Mouse (Mus musculus) kidney, embryonic 14.5 days (tissue): ENCODE data around the gene Esr2. TPM values are rescaled to one million over a fixed set of nuclear protein-coding genes. Genes with fewer than 3 reads are reported as not detected.
"Not testable (repeated sequence)": the region's sequence is repeated elsewhere in the genome, so short reads cannot be mapped to it uniquely, and the experiment has no call there.

ENCODE experiments used
- ATAC-seq: fragments of 200-750 bp; cut with Nextera tagmentation; 2 replicates; pipeline ENCODE4 v1.8.0; 2017; ENCODE audit warnings: moderate number of reproducible peaks, mild to moderate bottlenecking, moderate TSS enrichment, moderate library complexity; ENCODE audit not compliant: low FRiP score, low TSS enrichment
- H3K27ac ChIP-seq: fragments of 300-500 bp; sonication (generic); 2 replicates; pipeline ENCODE4 v1.5.1; 2014; ENCODE audit warnings: low read depth, mild to moderate bottlenecking, low read length, moderate library complexity, mixed read lengths
- H3K27me3 ChIP-seq: fragments of 300-500 bp; sonication (generic); 2 replicates; pipeline ENCODE4 v1.6.1; 2014; ENCODE audit warnings: mild to moderate bottlenecking, low read length; ENCODE audit not compliant: control insufficient read depth, insufficient read depth
- H3K36me3 ChIP-seq: fragments of 300-500 bp; sonication (generic); 2 replicates; pipeline ENCODE4 v1.6.1; 2014; ENCODE audit warnings: low read length, mixed read lengths; ENCODE audit not compliant: control insufficient read depth, insufficient read depth
- H3K4me1 ChIP-seq: fragments of 300-500 bp; sonication (generic); 2 replicates; pipeline ENCODE4 v1.6.1; 2014; ENCODE audit warnings: low read length, mixed read lengths; ENCODE audit not compliant: control insufficient read depth, insufficient read depth
- H3K4me2 ChIP-seq: fragments of 300-500 bp; sonication (generic); replicated peaks from 2 replicates; pipeline ENCODE4 v1.6.1; 2014; ENCODE audit warnings: low read depth, mild to moderate bottlenecking, low read length
- H3K4me3 ChIP-seq: fragments of 300-500 bp; sonication (generic); 2 replicates; pipeline ENCODE4 v1.5.1; 2014; ENCODE audit warnings: mild to moderate bottlenecking, low read length
- H3K9ac ChIP-seq: fragments of 300-500 bp; sonication (generic); 2 replicates; pipeline ENCODE4 v1.6.1; 2014; ENCODE audit warnings: low read depth, mild to moderate bottlenecking, low read length, moderate library complexity
- H3K9me3 ChIP-seq: fragments of 300-500 bp; sonication (generic); 2 replicates; pipeline ENCODE4 v1.6.1; 2016; ENCODE audit warnings: low read length; ENCODE audit not compliant: control insufficient read depth
- WGBS: fragments of 180-500 bp; shearing (Covaris S2); extraction: QIAGEN DNeasy Blood & Tissue Kit; methylation state at CpG from one replicate; pipeline ENCODE4 v1.1.7; 2014; 5-methylcytosine and 5-hydroxymethylcytosine counted together
- polyA plus RNA-seq: library from polyadenylated mRNA; unstranded; fragments of >200 nt; fragmentation: Nextera tagmentation; extraction: Ambion mirVana; gene quantifications from 2 replicates; pipeline ENCODE4 v1.2.1, GENCODE M21; 2014

The Esr2 gene
- polyA plus RNA-seq, 1 experiment from 2014 or later, result 0.57 TPM

- Histone ChIP-seq H3K27ac (no peak overlapping the region), H3K27me3 (no peaks in the 10 kb centered on the region; the same call in 1 of the 2 replicates), H3K4me2 (no peak overlapping the region), H3K4me1 (no peaks in the 10 kb centered on the region), H3K4me3 (no peak overlapping the region), H3K36me3 (no peaks in the 10 kb centered on the region), H3K9me3 (no peaks in the 10 kb centered on the region), H3K9ac (no peak overlapping the region)
- ATAC-seq, result no peak
- WGBS, result 64% methylated on average over 6 of the region's 6 CpGs
These were observed 3.4 kb upstream of the Esr2 start for GRCm38 (mm10) chr12:76180442-76180841.

GRCm38 (mm10) chr12:76179527-76179926 lies 2.5 kb upstream of the Esr2 start:
- no peaks in the 10 kb centered on the region for H3K9me3 ChIP-seq
- ATAC-seq, result no peak
- no peak overlapping the region for H3K27ac ChIP-seq
- no peaks in the 10 kb centered on the region for H3K4me1 ChIP-seq
- H3K4me2 ChIP-seq, result no peak overlapping the region
- H3K9ac ChIP-seq, result no peak overlapping the region
- WGBS, result 63% methylated on average over 4 of the region's 4 CpGs
- H3K36me3 ChIP-seq, result no peaks in the 10 kb centered on the region
- H3K4me3 ChIP-seq, result no peak overlapping the region
- no peaks in the 10 kb centered on the region; the same call in 1 of the 2 replicates for H3K27me3 ChIP-seq

GRCm38 (mm10) chr12:76179051-76179450 lies 2.0 kb upstream of the Esr2 start:
- no peaks in the 10 kb centered on the region for H3K36me3 ChIP-seq
- no peaks in the 10 kb centered on the region; the same call in 1 of the 2 replicates for H3K27me3 ChIP-seq
- WGBS, result 66% methylated on average over 5 of the region's 5 CpGs
- H3K4me2 ChIP-seq, result no peak overlapping the region
- no peak overlapping the region for H3K27ac ChIP-seq
- ATAC-seq, result no peak
- no peaks in the 10 kb centered on the region for H3K4me1 ChIP-seq
- no peak overlapping the region for H3K4me3 ChIP-seq
- no peaks in the 10 kb centered on the region for H3K9me3 ChIP-seq
- no peak overlapping the region for H3K9ac ChIP-seq

GRCm38 (mm10) chr12:76177864-76178518 lies 932 bp upstream of the Esr2 start:
- Histone ChIP-seq H3K4me3 (peak overlapping the region; percentile 46; the same call in 1 of the 2 replicates), H3K9ac (no peak overlapping the region), H3K9me3 (no peaks in the 10 kb centered on the region), H3K4me2 (peak overlapping the region; percentile 96), H3K36me3 (no peaks in the 10 kb centered on the region), H3K27me3 (no peaks in the 10 kb centered on the region; the same call in 1 of the 2 replicates), H3K4me1 (no peaks in the 10 kb centered on the region), H3K27ac (no peak overlapping the region)
- 42% methylated on average over 16 of the region's 16 CpGs for WGBS
- ATAC-seq, result peak; percentile 79; the same call in 1 of the 2 replicates

GRCm38 (mm10) chr12:76165641-76166040 lies 11.4 kb downstream of the Esr2 start:
- ATAC-seq, result no peak
- Histone ChIP-seq H3K4me2 (no peak overlapping the region), H3K9me3 (no peaks in the 10 kb centered on the region), H3K9ac (no peak overlapping the region), H3K27me3 (no peaks in the 10 kb centered on the region), H3K4me3 (no peak overlapping the region), H3K27ac (no peak overlapping the region), H3K36me3 (no peaks in the 10 kb centered on the region), H3K4me1 (no peaks in the 10 kb centered on the region)
- WGBS, result 26% methylated on average over 5 of the region's 5 CpGs

GRCm38 (mm10) chr12:76152389-76152788 lies 24.7 kb downstream of the Esr2 start:
- H3K36me3 ChIP-seq, H3K9ac ChIP-seq, ATAC-seq, H3K27me3 ChIP-seq, H3K4me1 ChIP-seq, H3K27ac ChIP-seq, H3K9me3 ChIP-seq: not testable (repeated sequence)
- 22% methylated on average over 30 of the region's 30 CpGs for WGBS
- peak overlapping the region; percentile 27 for H3K4me3 ChIP-seq
- peak overlapping the region; percentile 57 for H3K4me2 ChIP-seq

GRCm38 (mm10) chr12:76136701-76137100 lies 40.4 kb downstream of the Esr2 start:
- no peak overlapping the region for H3K4me3 ChIP-seq
- H3K36me3 ChIP-seq, result no peaks in the 10 kb centered on the region
- H3K4me1 ChIP-seq, result no peaks in the 10 kb centered on the region
- no peaks in the 10 kb centered on the region for H3K9me3 ChIP-seq
- no peaks in the 10 kb centered on the region for H3K27me3 ChIP-seq
- H3K27ac ChIP-seq, result no peak overlapping the region
- WGBS, result 50% methylated on average over 6 of the region's 6 CpGs
- no peak overlapping the region for H3K9ac ChIP-seq
- ATAC-seq, result no peak
- H3K4me2 ChIP-seq, result no peak overlapping the region

GRCm38 (mm10) chr12:76133081-76133480 lies 44.0 kb downstream of the Esr2 start:
- not testable (repeated sequence) for H3K9ac ChIP-seq, H3K27me3 ChIP-seq, H3K36me3 ChIP-seq, ATAC-seq, H3K4me1 ChIP-seq, H3K4me2 ChIP-seq, H3K9me3 ChIP-seq, H3K4me3 ChIP-seq, H3K27ac ChIP-seq
- WGBS, result 83% methylated on average over 9 of the region's 9 CpGs

- 69% methylated on average over 4 of the region's 4 CpGs for WGBS
- no peak for ATAC-seq
- H3K9ac ChIP-seq, result no peak overlapping the region
These were observed 44.5 kb downstream of the Esr2 start for GRCm38 (mm10) chr12:76132591-76132990.

More at GRCm38 (mm10) chr12:76132591-76132990, 44.5 kb downstream of the Esr2 start:
- Histone ChIP-seq H3K4me3 (no peak overlapping the region), H3K36me3 (no peaks in the 10 kb centered on the region), H3K9me3 (no peaks in the 10 kb centered on the region), H3K4me1 (no peaks in the 10 kb centered on the region), H3K4me2 (no peak overlapping the region), H3K27me3 (no peaks in the 10 kb centered on the region), H3K27ac (no peak overlapping the region)
